Mouse (Mus musculus) hindbrain, embryonic 16.5 days (tissue): Measurements from ENCODE around the gene Tmem255b. TPM values are rescaled to one million over a fixed set of nuclear protein-coding genes. Genes with fewer than 3 reads are reported as not detected.

Experiments
- ATAC-seq: fragments of 200-750 bp; cut with Nextera tagmentation; 2 replicates; pipeline ENCODE4 v1.8.0; 2017; ENCODE audit warnings: moderate TSS enrichment, moderate library complexity
- H3K27ac ChIP-seq: fragments of 300-500 bp; sonication (generic); 2 replicates; pipeline ENCODE4 v1.5.1; 2014; ENCODE audit warnings: low read depth, mild to moderate bottlenecking, control low read depth, low read length, moderate library complexity
- H3K27me3 ChIP-seq: fragments of 300-500 bp; sonication (generic); replicated peaks from 2 replicates; pipeline ENCODE4 v1.6.1; 2014; ENCODE audit warnings: low read length; ENCODE audit not compliant: control insufficient read depth, insufficient read depth
- H3K36me3 ChIP-seq: fragments of 300-500 bp; sonication (generic); 2 replicates; pipeline ENCODE4 v1.6.1; 2014; ENCODE audit warnings: mild to moderate bottlenecking, low read length, moderate library complexity, mixed read lengths; ENCODE audit not compliant: control insufficient read depth, insufficient read depth
- H3K4me1 ChIP-seq: fragments of 300-500 bp; sonication (generic); 2 replicates; pipeline ENCODE4 v1.6.1; 2014; ENCODE audit warnings: low read depth, low read length; ENCODE audit not compliant: control insufficient read depth, insufficient read depth
- H3K4me2 ChIP-seq: fragments of 300-500 bp; sonication (generic); 2 replicates; pipeline ENCODE4 v1.6.1; 2014; ENCODE audit warnings: mild to moderate bottlenecking, low read length, control low read depth, moderate library complexity
- H3K4me3 ChIP-seq: fragments of 300-500 bp; sonication (generic); 2 replicates; pipeline ENCODE4 v1.5.1; 2014; ENCODE audit warnings: mild to moderate bottlenecking, low read length, control low read depth, moderate library complexity
- H3K9ac ChIP-seq: fragments of 300-500 bp; sonication (generic); 2 replicates; pipeline ENCODE4 v1.6.1; 2014; ENCODE audit warnings: low read depth, mild to moderate bottlenecking, control low read depth, low read length, moderate library complexity
- H3K9me3 ChIP-seq: fragments of 300-500 bp; sonication (generic); 2 replicates; pipeline ENCODE4 v1.6.1; 2014; ENCODE audit warnings: mild to moderate bottlenecking, low read length, moderate library complexity; ENCODE audit not compliant: control insufficient read depth
- WGBS: fragments of 180-500 bp; shearing (Covaris S2); extraction: QIAGEN DNeasy Blood & Tissue Kit; methylation state at CpG from one replicate; pipeline ENCODE4 v1.1.7; 2014; 5-methylcytosine and 5-hydroxymethylcytosine counted together
- polyA plus RNA-seq: library from polyadenylated mRNA; unstranded; fragments of >200 nt; fragmentation: Nextera tagmentation; extraction: Ambion mirVana; gene quantifications from 2 replicates; pipeline ENCODE4 v1.2.1, GENCODE M21; 2015

Tmem255b gene
- polyA plus RNA-seq, 1 experiment from 2014 or later: 3.1 TPM

- no peak for ATAC-seq
- no peak overlapping the region; the same call in 1 of the 2 replicates for H3K9ac ChIP-seq
- H3K9me3 ChIP-seq: no peaks in the 10 kb centered on the region
- H3K4me3 ChIP-seq: no peak overlapping the region
- no peaks in the 10 kb centered on the region for H3K36me3 ChIP-seq
- peaks cover 6% of the 10 kb centered on the region for H3K4me1 ChIP-seq
- H3K27me3 ChIP-seq: peaks cover 8% of the 10 kb centered on the region; the same call in 1 of the 2 replicates
- peak overlapping the region; percentile 39; the same call in 1 of the 2 replicates for H3K27ac ChIP-seq
- H3K4me2 ChIP-seq: no peak overlapping the region
Observed at GRCm38 (mm10) chr8:13430866-13431265, 4.1 kb upstream of the Tmem255b start.

GRCm38 (mm10) chr8:13433130-13433529, 1.9 kb upstream of the Tmem255b start:
- 94% methylated on average over 5 of the region's 5 CpGs for whole genome bisulfite sequencing
- no peak overlapping the region for H3K4me2 ChIP-seq
- H3K27ac ChIP-seq: no peak overlapping the region
- ATAC-seq: no peak
- no peak overlapping the region for H3K4me3 ChIP-seq
- no peak overlapping the region for H3K9ac ChIP-seq
- peaks cover 8% of the 10 kb centered on the region for H3K4me1 ChIP-seq
- peaks cover 13% of the 10 kb centered on the region; the same call in 1 of the 2 replicates for H3K27me3 ChIP-seq
- H3K36me3 ChIP-seq: no peaks in the 10 kb centered on the region
- no peaks in the 10 kb centered on the region for H3K9me3 ChIP-seq

- H3K9me3 ChIP-seq: no peaks in the 10 kb centered on the region
- no peak overlapping the region; the same call in 1 of the 2 replicates for H3K9ac ChIP-seq
- peaks cover 13% of the 10 kb centered on the region; the same call in 1 of the 2 replicates for H3K27me3 ChIP-seq
- H3K4me3 ChIP-seq: no peak overlapping the region
- WGBS: 16% methylated on average over 8 of the region's 8 CpGs
- no peaks in the 10 kb centered on the region for H3K36me3 ChIP-seq
- H3K4me2 ChIP-seq: no peak overlapping the region
- no peak for ATAC-seq
- no peak overlapping the region for H3K27ac ChIP-seq
- H3K4me1 ChIP-seq: peaks cover 4% of the 10 kb centered on the region
Observed at GRCm38 (mm10) chr8:13436052-13436451, 1.1 kb downstream of the Tmem255b start.

GRCm38 (mm10) chr8:13437531-13437930, 2.5 kb downstream of the Tmem255b start:
- no peak overlapping the region for H3K27ac ChIP-seq
- ATAC-seq: no peak
- H3K4me2 ChIP-seq: no peak overlapping the region
- peaks cover 4% of the 10 kb centered on the region for H3K4me1 ChIP-seq
- peaks cover 13% of the 10 kb centered on the region; the same call in 1 of the 2 replicates for H3K27me3 ChIP-seq
- no peaks in the 10 kb centered on the region for H3K9me3 ChIP-seq
- no peak overlapping the region for H3K9ac ChIP-seq
- WGBS: 68% methylated on average over 2 of the region's 2 CpGs
- H3K4me3 ChIP-seq: no peak overlapping the region
- no peaks in the 10 kb centered on the region for H3K36me3 ChIP-seq

GRCm38 (mm10) chr8:13442152-13442551, 7.2 kb downstream of the Tmem255b start:
- Histone ChIP-seq H3K4me1 (no peaks in the 10 kb centered on the region), H3K27me3 (no peaks in the 10 kb centered on the region), H3K36me3 (no peaks in the 10 kb centered on the region), H3K4me3 (no peak overlapping the region), H3K9me3 (no peaks in the 10 kb centered on the region), H3K4me2 (no peak overlapping the region), H3K9ac (no peak overlapping the region), H3K27ac (no peak overlapping the region)
- ATAC-seq: no peak
- 94% methylated on average over 2 of the region's 2 CpGs for WGBS

- no peaks in the 10 kb centered on the region for H3K9me3 ChIP-seq
- WGBS: 93% methylated on average over 6 of the region's 6 CpGs
- ATAC-seq: no peak
- H3K27me3 ChIP-seq: no peaks in the 10 kb centered on the region
- no peaks in the 10 kb centered on the region for H3K4me1 ChIP-seq
- H3K4me3 ChIP-seq: no peak overlapping the region
- H3K9ac ChIP-seq: no peak overlapping the region
- no peak overlapping the region for H3K4me2 ChIP-seq
- H3K27ac ChIP-seq: no peak overlapping the region
- no peaks in the 10 kb centered on the region for H3K36me3 ChIP-seq
Observed at GRCm38 (mm10) chr8:13446456-13446855, 11.5 kb downstream of the Tmem255b start.

GRCm38 (mm10) chr8:13448145-13448544, 13.2 kb downstream of the Tmem255b start:
- H3K36me3 ChIP-seq: no peaks in the 10 kb centered on the region
- H3K9me3 ChIP-seq: no peaks in the 10 kb centered on the region
- H3K27ac ChIP-seq: no peak overlapping the region
- no peak for ATAC-seq
- 55% methylated on average over 4 of the region's 4 CpGs for WGBS
- no peaks in the 10 kb centered on the region for H3K4me1 ChIP-seq
- no peak overlapping the region for H3K9ac ChIP-seq
- H3K4me2 ChIP-seq: no peak overlapping the region
- H3K4me3 ChIP-seq: no peak overlapping the region
- H3K27me3 ChIP-seq: no peaks in the 10 kb centered on the region

GRCm38 (mm10) chr8:13451747-13452277, 16.8 kb downstream of the Tmem255b start:
- H3K4me2 ChIP-seq: no peak overlapping the region
- H3K4me3 ChIP-seq: no peak overlapping the region
- no peak overlapping the region for H3K9ac ChIP-seq
- H3K27me3 ChIP-seq: no peaks in the 10 kb centered on the region
- 76% methylated on average over 6 of the region's 6 CpGs for WGBS
- peaks cover 4% of the 10 kb centered on the region for H3K4me1 ChIP-seq
- H3K36me3 ChIP-seq: no peaks in the 10 kb centered on the region
- no peak overlapping the region for H3K27ac ChIP-seq
- no peak for ATAC-seq
- no peaks in the 10 kb centered on the region for H3K9me3 ChIP-seq

GRCm38 (mm10) chr8:13454341-13455113, 19.5 kb downstream of the Tmem255b start:
- ATAC-seq: peak; percentile 92
- H3K9ac ChIP-seq: no peak overlapping the region

More at GRCm38 (mm10) chr8:13454341-13455113, 19.5 kb downstream of the Tmem255b start:
- H3K36me3 ChIP-seq: no peaks in the 10 kb centered on the region
- peak overlapping the region; percentile 8; the same call in 1 of the 2 replicates for H3K27ac ChIP-seq
- H3K4me1 ChIP-seq: peaks cover 4% of the 10 kb centered on the region
- 50% methylated on average over 8 of the region's 8 CpGs for WGBS
- H3K4me2 ChIP-seq: no peak overlapping the region
- H3K4me3 ChIP-seq: no peak overlapping the region
- H3K27me3 ChIP-seq: no peaks in the 10 kb centered on the region
- H3K9me3 ChIP-seq: no peaks in the 10 kb centered on the region
